Mouse (Mus musculus) liver, embryonic 15.5 days (tissue): Measurements from ENCODE around the gene Gucd1. TPM values are rescaled to one million over a fixed set of nuclear protein-coding genes. Genes with fewer than 3 reads are reported as not detected.

ENCODE experiments used
- ATAC-seq: fragments of 200-750 bp; cut with Nextera tagmentation; 2 replicates; pipeline ENCODE4 v1.8.0; 2017; ENCODE audit warnings: moderate number of reproducible peaks, mild to moderate bottlenecking, moderate library complexity; ENCODE audit not compliant: insufficient read depth
- H3K27ac ChIP-seq: fragments of 300-500 bp; sonication (generic); replicated peaks from 2 replicates; pipeline ENCODE4 v1.5.1; 2015; ENCODE audit warnings: mild to moderate bottlenecking, inconsistent platforms
- H3K27me3 ChIP-seq: fragments of 300-500 bp; sonication (generic); 2 replicates; pipeline ENCODE4 v1.6.1; 2015; ENCODE audit warnings: mild to moderate bottlenecking, inconsistent platforms
- H3K36me3 ChIP-seq: fragments of 300-500 bp; sonication (generic); replicated peaks from 2 replicates; pipeline ENCODE4 v1.6.1; 2015; ENCODE audit warnings: moderate library complexity, mild to moderate bottlenecking, inconsistent platforms
- H3K4me1 ChIP-seq: fragments of 300-500 bp; sonication (generic); replicated peaks from 2 replicates; pipeline ENCODE4 v1.6.1; 2015; ENCODE audit warnings: inconsistent platforms
- H3K4me2 ChIP-seq: fragments of 300-500 bp; sonication (generic); 2 replicates; pipeline ENCODE4 v1.6.1; 2015; ENCODE audit warnings: moderate library complexity, mild to moderate bottlenecking, inconsistent platforms
- H3K4me3 ChIP-seq: fragments of 300-500 bp; sonication (generic); replicated peaks from 2 replicates; pipeline ENCODE4 v1.5.1; 2015; ENCODE audit warnings: mild to moderate bottlenecking, inconsistent platforms
- H3K9ac ChIP-seq: fragments of 300-500 bp; sonication (generic); 2 replicates; pipeline ENCODE4 v1.6.1; 2015; ENCODE audit warnings: moderate library complexity, mild to moderate bottlenecking, inconsistent platforms
- H3K9me3 ChIP-seq: fragments of 300-500 bp; sonication (generic); replicated peaks from 2 replicates; pipeline ENCODE4 v1.6.1; 2016; ENCODE audit warnings: inconsistent platforms
- WGBS: fragments of 180-500 bp; shearing (Covaris S2); methylation state at CpG from one replicate; pipeline ENCODE4 v1.1.7; 2015; ENCODE audit warnings: mixed read lengths; ENCODE audit not compliant: insufficient replicate concordance; 5-methylcytosine and 5-hydroxymethylcytosine counted together
- polyA plus RNA-seq: library from polyadenylated mRNA; unstranded; fragments of >200 nt; fragmentation: Nextera tagmentation; extraction: Ambion mirVana; gene quantifications from 2 replicates; pipeline ENCODE4 v1.2.1, GENCODE M21; 2015

Gene Gucd1
- polyA plus RNA-seq, 1 experiment from 2014 or later = 62.1 TPM

- Histone ChIP-seq H3K27ac (no peak overlapping the region; the same call in 1 of the 2 replicates), H3K4me3 (no peak overlapping the region), H3K36me3 (0 out of 2 replicates have a peak, but pooled peaks cover 5% of the 10 kb centered on the region), H3K27me3 (no peaks in the 10 kb centered on the region), H3K9me3 (no peaks in the 10 kb centered on the region), H3K9ac (no peak overlapping the region), H3K4me2 (no peak overlapping the region), H3K4me1 (peaks cover 4% of the 10 kb centered on the region; the same call in 1 of the 2 replicates)
- 60% methylated on average over 6 of the region's 6 CpGs for WGBS
- no peak for ATAC-seq
These were observed 87.1 kb downstream of the Gucd1 start for GRCm38 (mm10) chr10:75430633-75431032.

- H3K27ac ChIP-seq = peak overlapping the region; percentile 64
- no peaks in the 10 kb centered on the region for H3K9me3 ChIP-seq
- H3K4me1 ChIP-seq = peaks cover 4% of the 10 kb centered on the region; the same call in 1 of the 2 replicates
- no peak overlapping the region for H3K9ac ChIP-seq
- no peak overlapping the region for H3K4me2 ChIP-seq
- no peaks in the 10 kb centered on the region for H3K27me3 ChIP-seq
- 0 out of 2 replicates have a peak, but pooled peaks cover 5% of the 10 kb centered on the region for H3K36me3 ChIP-seq
- H3K4me3 ChIP-seq = no peak overlapping the region
- 68% methylated on average over 5 of the region's 5 CpGs for WGBS
- no peak for ATAC-seq
These were observed 87.6 kb downstream of the Gucd1 start for GRCm38 (mm10) chr10:75430147-75430537.

- peak; percentile 44 for ATAC-seq
- Histone ChIP-seq H3K27ac (peak overlapping the region; percentile 64), H3K4me2 (peak overlapping the region; percentile 23; the same call in 1 of the 2 replicates), H3K9me3 (no peaks in the 10 kb centered on the region), H3K36me3 (0 out of 2 replicates have a peak, but pooled peaks cover 5% of the 10 kb centered on the region), H3K4me1 (peaks cover 4% of the 10 kb centered on the region; the same call in 1 of the 2 replicates), H3K4me3 (no peak overlapping the region), H3K9ac (no peak overlapping the region), H3K27me3 (no peaks in the 10 kb centered on the region)
- WGBS = 42% methylated on average over 7 of the region's 7 CpGs
These were observed 88.1 kb downstream of the Gucd1 start for GRCm38 (mm10) chr10:75429522-75430146.

GRCm38 (mm10) chr10:75429004-75429380 is 88.8 kb downstream of the Gucd1 start:
- Histone ChIP-seq H3K4me2 (peak overlapping the region; percentile 23; the same call in 1 of the 2 replicates), H3K9ac (no peak overlapping the region), H3K4me3 (no peak overlapping the region), H3K36me3 (0 out of 2 replicates have a peak, but pooled peaks cover 5% of the 10 kb centered on the region), H3K9me3 (no peaks in the 10 kb centered on the region), H3K27ac (peak overlapping the region; percentile 65), H3K4me1 (peaks cover 7% of the 10 kb centered on the region; the same call in 1 of the 2 replicates), H3K27me3 (no peaks in the 10 kb centered on the region)
- ATAC-seq = peak; percentile 95
- 50% methylated on average over 6 of the region's 6 CpGs for WGBS

- ATAC-seq = peak; percentile 30; the same call in 1 of the 2 replicates
- Histone ChIP-seq H3K4me1 (peaks cover 7% of the 10 kb centered on the region; the same call in 1 of the 2 replicates), H3K4me3 (no peak overlapping the region), H3K9ac (no peak overlapping the region), H3K36me3 (0 out of 2 replicates have a peak, but pooled peaks cover 5% of the 10 kb centered on the region), H3K27me3 (no peaks in the 10 kb centered on the region), H3K27ac (peak overlapping the region; percentile 65), H3K4me2 (no peak overlapping the region), H3K9me3 (no peaks in the 10 kb centered on the region)
- WGBS = 67% methylated on average over 13 of the region's 13 CpGs
These were observed 89.4 kb downstream of the Gucd1 start for GRCm38 (mm10) chr10:75428049-75429003.

GRCm38 (mm10) chr10:75424498-75424901 is 93.3 kb downstream of the Gucd1 start:
- Histone ChIP-seq H3K4me2 (no peak overlapping the region), H3K9ac (no peak overlapping the region), H3K27me3 (no peaks in the 10 kb centered on the region), H3K9me3 (no peaks in the 10 kb centered on the region), H3K27ac (no peak overlapping the region), H3K4me3 (no peak overlapping the region), H3K36me3 (no peaks in the 10 kb centered on the region), H3K4me1 (peaks cover 7% of the 10 kb centered on the region; the same call in 1 of the 2 replicates)
- ATAC-seq = no peak
- 59% methylated on average over 10 of the region's 10 CpGs for WGBS

GRCm38 (mm10) chr10:75418747-75419146 is 99.0 kb downstream of the Gucd1 start:
- no peak overlapping the region for H3K4me2 ChIP-seq
- H3K27me3 ChIP-seq = no peaks in the 10 kb centered on the region
- ATAC-seq = no peak
- no peak overlapping the region for H3K4me3 ChIP-seq
- 58% methylated on average over 4 of the region's 4 CpGs for WGBS
- no peak overlapping the region for H3K9ac ChIP-seq
- H3K27ac ChIP-seq = no peak overlapping the region
- H3K36me3 ChIP-seq = no peaks in the 10 kb centered on the region
- H3K9me3 ChIP-seq = no peaks in the 10 kb centered on the region
- H3K4me1 ChIP-seq = no peaks in the 10 kb centered on the region

- Histone ChIP-seq H3K27me3 (no peaks in the 10 kb centered on the region), H3K27ac (no peak overlapping the region), H3K4me1 (0 out of 2 replicates have a peak, but pooled peaks cover 6% of the 10 kb centered on the region), H3K36me3 (no peaks in the 10 kb centered on the region), H3K4me3 (no peak overlapping the region), H3K4me2 (no peak overlapping the region), H3K9ac (no peak overlapping the region), H3K9me3 (no peaks in the 10 kb centered on the region)
- 80% methylated on average over 8 of the region's 8 CpGs for WGBS
- no peak for ATAC-seq
These were observed 100.3 kb downstream of the Gucd1 start for GRCm38 (mm10) chr10:75417363-75418042.

GRCm38 (mm10) chr10:75414925-75415324 is 102.8 kb downstream of the Gucd1 start:
- no peak overlapping the region for H3K4me3 ChIP-seq
- ATAC-seq = no peak
- H3K27me3 ChIP-seq = no peaks in the 10 kb centered on the region
- no peak overlapping the region for H3K27ac ChIP-seq
- 60% methylated on average over 7 of the region's 7 CpGs for WGBS
- no peaks in the 10 kb centered on the region for H3K9me3 ChIP-seq
- no peak overlapping the region for H3K4me2 ChIP-seq
- peaks cover 12% of the 10 kb centered on the region; the same call in 1 of the 2 replicates for H3K4me1 ChIP-seq
- H3K9ac ChIP-seq = no peak overlapping the region
- no peaks in the 10 kb centered on the region for H3K36me3 ChIP-seq

GRCm38 (mm10) chr10:75412114-75413103 is 105.4 kb downstream of the Gucd1 start:
- Histone ChIP-seq H3K36me3 (no peaks in the 10 kb centered on the region), H3K27ac (peak overlapping the region; percentile 68), H3K4me2 (no peak overlapping the region), H3K9me3 (no peaks in the 10 kb centered on the region), H3K27me3 (no peaks in the 10 kb centered on the region), H3K4me1 (peaks cover 12% of the 10 kb centered on the region; the same call in 1 of the 2 replicates), H3K4me3 (no peak overlapping the region), H3K9ac (no peak overlapping the region)
- WGBS = 67% methylated on average over 27 of the region's 27 CpGs
- ATAC-seq = peak; percentile 58
